Mouse (Mus musculus) lung, embryonic 14.5 days (tissue): ENCODE measurements around the gene Sgsm2. TPM values are rescaled to one million over a fixed set of nuclear protein-coding genes. Genes with fewer than 3 reads are reported as not detected.

Experiments
- ATAC-seq: fragments of 200-750 bp; cut with Nextera tagmentation; 2 replicates; pipeline ENCODE4 v1.8.0; 2017; ENCODE audit warnings: mild to moderate bottlenecking, moderate TSS enrichment, moderate library complexity; ENCODE audit not compliant: insufficient read depth
- DNase-seq: peaks from one replicate; pipeline ENCODE4 v3.0.0-alpha.2; 2015
- H3K27ac ChIP-seq: fragments of 300-500 bp; sonication (generic); 2 replicates; pipeline ENCODE4 v1.5.1; 2014; ENCODE audit warnings: low read depth, mild to moderate bottlenecking, moderate library complexity
- H3K27me3 ChIP-seq: fragments of 300-500 bp; sonication (generic); 2 replicates; pipeline ENCODE4 v1.6.1; 2014; ENCODE audit warnings: low read length, control low read depth; ENCODE audit not compliant: insufficient read depth
- H3K36me3 ChIP-seq: fragments of 300-500 bp; sonication (generic); 2 replicates; pipeline ENCODE4 v1.6.1; 2014; ENCODE audit warnings: control low read depth; ENCODE audit not compliant: insufficient read depth
- H3K4me1 ChIP-seq: fragments of 300-500 bp; sonication (generic); 2 replicates; pipeline ENCODE4 v1.6.1; 2014; ENCODE audit warnings: antibody characterized with exemption, control low read depth; ENCODE audit not compliant: insufficient read depth
- H3K4me2 ChIP-seq: fragments of 300-500 bp; sonication (generic); 2 replicates; pipeline ENCODE4 v1.6.1; 2014; ENCODE audit warnings: mild to moderate bottlenecking
- H3K4me3 ChIP-seq: fragments of 300-500 bp; sonication (generic); 2 replicates; pipeline ENCODE4 v1.5.1; 2014; ENCODE audit warnings: low read depth, low read length
- H3K9ac ChIP-seq: fragments of 300-500 bp; sonication (generic); 2 replicates; pipeline ENCODE4 v1.6.1; 2014
- H3K9me3 ChIP-seq: fragments of 300-500 bp; sonication (generic); 2 replicates; pipeline ENCODE4 v1.6.1; 2016; ENCODE audit warnings: low read depth, low read length, control low read depth
- CTCF ChIP-seq: IDR thresholded peaks from 2 replicates; pipeline ENCODE4 v1.5.1; 2016; ENCODE audit warnings: antibody characterized with exemption, low read depth
- WGBS: fragments of 180-500 bp; shearing (Covaris S2); extraction: QIAGEN DNeasy Blood & Tissue Kit; methylation state at CpG from one replicate; pipeline ENCODE4 v1.1.7; 2014; 5-methylcytosine and 5-hydroxymethylcytosine counted together
- polyA plus RNA-seq: library from polyadenylated mRNA; unstranded; fragments of >200 nt; fragmentation: Nextera tagmentation; extraction: Ambion mirVana; gene quantifications from 2 replicates; pipeline ENCODE4 v1.2.1, GENCODE M21; 2014

Sgsm2 gene
- polyA plus RNA-seq, 1 experiment from 2014 or later = 4.8 TPM

DNA sequence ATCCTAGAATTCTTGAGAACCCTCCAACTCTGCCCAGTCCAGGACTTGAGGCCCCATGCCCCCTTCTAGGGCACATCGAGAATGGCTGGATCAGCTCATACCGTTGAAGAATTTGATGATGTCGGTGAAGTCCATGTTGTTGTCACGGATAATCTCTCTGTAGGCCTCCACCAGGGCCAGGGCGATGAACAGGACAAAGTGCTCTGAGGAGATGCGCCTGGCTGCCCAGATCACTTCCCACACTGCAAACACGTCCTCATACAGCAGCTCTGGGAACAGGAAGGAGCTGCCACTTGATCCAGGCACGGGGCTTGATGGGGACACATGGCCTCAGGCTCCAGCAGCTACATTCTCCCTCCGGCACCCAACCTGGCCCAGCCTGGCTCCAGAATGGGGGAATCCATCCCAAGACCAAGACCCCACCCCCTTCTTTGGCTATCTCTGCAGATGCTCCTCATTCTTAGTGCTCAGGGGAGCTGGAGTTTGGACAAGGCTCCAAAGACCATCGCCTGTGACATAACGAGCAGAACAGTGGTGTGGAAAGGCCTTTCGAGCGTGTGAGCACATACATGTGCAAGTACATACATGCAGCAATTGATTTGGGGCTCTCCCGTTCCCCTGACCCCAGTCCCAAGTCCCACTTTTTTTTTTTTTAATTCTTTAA is 45.7 kb downstream of the Sgsm2 start:
- no peak for TF ChIP-seq CTCF
- H3K4me3 ChIP-seq = no peak overlapping the region
- WGBS = 77% methylated on average over 14 of the region's 14 CpGs
- H3K27ac ChIP-seq = no peak overlapping the region
- H3K9me3 ChIP-seq = no peaks in the 10 kb centered on the region
- H3K27me3 ChIP-seq = no peaks in the 10 kb centered on the region
- no peak overlapping the region for H3K4me2 ChIP-seq
- no peak for ATAC-seq
- no peak for DNase-seq
- H3K4me1 ChIP-seq = no peaks in the 10 kb centered on the region
- H3K9ac ChIP-seq = no peak overlapping the region
- no peaks in the 10 kb centered on the region for H3K36me3 ChIP-seq

GRCm38 (mm10) chr11:74847919-74848521 is 48.8 kb downstream of the Sgsm2 start:
- Histone ChIP-seq H3K4me3 (no peak overlapping the region), H3K4me1 (no peaks in the 10 kb centered on the region), H3K9ac (no peak overlapping the region), H3K36me3 (peaks cover 17% of the 10 kb centered on the region), H3K27ac (peak overlapping the region; percentile 51), H3K4me2 (peak overlapping the region; percentile 39), H3K9me3 (no peaks in the 10 kb centered on the region; the same call in 1 of the 2 replicates), H3K27me3 (no peaks in the 10 kb centered on the region)
- ATAC-seq (peak; percentile 84), DNase-seq (peak; percentile 87)
- WGBS = 5% methylated on average over 13 of the region's 13 CpGs
- TF ChIP-seq CTCF = peak; percentile 82

- H3K27ac ChIP-seq = no peak overlapping the region
- H3K4me3 ChIP-seq = no peak overlapping the region
- no peaks in the 10 kb centered on the region for H3K27me3 ChIP-seq
- peak; percentile 22 for DNase-seq
- H3K4me1 ChIP-seq = no peaks in the 10 kb centered on the region
- 61% methylated on average over 3 of the region's 3 CpGs for WGBS
- peak; percentile 54 for TF ChIP-seq CTCF
- peaks cover 28% of the 10 kb centered on the region for H3K36me3 ChIP-seq
- no peak overlapping the region for H3K9ac ChIP-seq
- no peaks in the 10 kb centered on the region; the same call in 1 of the 2 replicates for H3K9me3 ChIP-seq
- H3K4me2 ChIP-seq = no peak overlapping the region
- no peak for ATAC-seq
Observed at GRCm38 (mm10) chr11:74845784-74846183, 51.1 kb downstream of the Sgsm2 start.

DNA sequence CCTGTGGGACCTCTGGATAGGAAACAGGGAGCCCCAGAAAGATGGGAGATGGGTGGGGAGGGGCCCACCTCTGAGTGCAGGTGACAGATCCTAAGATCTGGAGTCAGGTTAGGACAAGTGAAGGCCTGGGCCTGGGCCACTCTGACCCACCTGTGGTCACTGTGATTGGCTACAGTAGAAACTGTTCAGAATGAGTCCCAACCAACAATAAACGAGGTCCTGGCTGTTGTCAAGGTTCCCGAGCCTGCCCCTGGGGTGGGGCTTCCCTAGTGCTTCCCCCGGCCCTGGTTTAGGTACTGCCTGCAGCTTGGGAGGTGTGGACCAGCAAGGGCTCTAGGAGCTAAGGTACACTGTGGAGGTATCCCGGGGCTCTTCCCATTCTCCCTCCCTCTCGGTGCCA is 53.1 kb downstream of the Sgsm2 start:
- H3K4me3 ChIP-seq = no peak overlapping the region
- TF ChIP-seq CTCF = no peak
- ATAC-seq = no peak
- no peaks in the 10 kb centered on the region; the same call in 1 of the 2 replicates for H3K9me3 ChIP-seq
- 57% methylated on average over 5 of the region's 5 CpGs for WGBS
- H3K36me3 ChIP-seq = peaks cover 32% of the 10 kb centered on the region
- no peak overlapping the region for H3K4me2 ChIP-seq
- DNase-seq = no peak
- no peak overlapping the region for H3K9ac ChIP-seq
- H3K4me1 ChIP-seq = 0 out of 2 replicates have a peak, but pooled peaks cover 3% of the 10 kb centered on the region
- H3K27me3 ChIP-seq = no peaks in the 10 kb centered on the region
- H3K27ac ChIP-seq = no peak overlapping the region

DNA sequence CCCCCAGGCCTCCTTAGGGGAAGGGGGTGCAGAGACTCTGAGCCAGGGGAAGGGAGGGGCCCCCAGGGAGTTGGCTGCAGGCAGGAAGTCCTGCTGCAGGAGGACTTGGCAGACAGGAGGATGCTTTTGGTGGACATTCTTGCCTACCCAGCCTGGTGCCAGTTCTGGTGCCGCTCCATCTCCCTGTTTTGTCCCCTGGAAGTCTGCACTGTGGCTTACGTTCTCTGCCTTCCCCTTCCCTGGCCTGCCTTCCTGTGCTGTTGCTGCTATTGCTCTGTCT is 53.5 kb downstream of the Sgsm2 start:
- no peaks in the 10 kb centered on the region; the same call in 1 of the 2 replicates for H3K9me3 ChIP-seq
- no peak for TF ChIP-seq CTCF
- ATAC-seq (no peak), DNase-seq (peak; percentile 11)
- H3K4me3 ChIP-seq = no peak overlapping the region
- peaks cover 32% of the 10 kb centered on the region for H3K36me3 ChIP-seq
- H3K27ac ChIP-seq = no peak overlapping the region
- 0 out of 2 replicates have a peak, but pooled peaks cover 3% of the 10 kb centered on the region for H3K4me1 ChIP-seq
- no peak overlapping the region for H3K4me2 ChIP-seq
- H3K27me3 ChIP-seq = no peaks in the 10 kb centered on the region
- no peak overlapping the region for H3K9ac ChIP-seq
- 72% methylated on average over 2 of the region's 2 CpGs for WGBS

- H3K27ac ChIP-seq = no peak overlapping the region
- no peaks in the 10 kb centered on the region for H3K27me3 ChIP-seq
- H3K9me3 ChIP-seq = no peaks in the 10 kb centered on the region; the same call in 1 of the 2 replicates
- peaks cover 32% of the 10 kb centered on the region for H3K36me3 ChIP-seq
- no peak overlapping the region for H3K4me3 ChIP-seq
- H3K9ac ChIP-seq = no peak overlapping the region
- TF ChIP-seq CTCF = no peak
- 0 out of 2 replicates have a peak, but pooled peaks cover 3% of the 10 kb centered on the region for H3K4me1 ChIP-seq
- no peak for DNase-seq
- no peak for ATAC-seq
- WGBS = 87% methylated on average over 22 of the region's 22 CpGs
- no peak overlapping the region for H3K4me2 ChIP-seq
Observed at GRCm38 (mm10) chr11:74842656-74843434, 54.0 kb downstream of the Sgsm2 start.

- H3K27me3 ChIP-seq = no peaks in the 10 kb centered on the region
- TF ChIP-seq CTCF = no peak
- no peak overlapping the region for H3K4me2 ChIP-seq
- no peak for DNase-seq
- no peak overlapping the region for H3K4me3 ChIP-seq
- WGBS = 78% methylated on average over 13 of the region's 13 CpGs
- no peaks in the 10 kb centered on the region; the same call in 1 of the 2 replicates for H3K9me3 ChIP-seq
- H3K9ac ChIP-seq = no peak overlapping the region
- H3K27ac ChIP-seq = no peak overlapping the region
- peaks cover 32% of the 10 kb centered on the region for H3K36me3 ChIP-seq
- no peak for ATAC-seq
- 0 out of 2 replicates have a peak, but pooled peaks cover 3% of the 10 kb centered on the region for H3K4me1 ChIP-seq
Observed at GRCm38 (mm10) chr11:74842045-74842444, 54.8 kb downstream of the Sgsm2 start.
